Mouse (Mus musculus) heart, postnatal 0 days (tissue): ENCODE data around the gene Fbrsl1. TPM values are rescaled to one million over a fixed set of nuclear protein-coding genes. Genes with fewer than 3 reads are reported as not detected.

Source experiments
- ATAC-seq: fragments of 200-750 bp; cut with Nextera tagmentation; 2 replicates; pipeline ENCODE4 v1.8.0; 2017; ENCODE audit warnings: low read depth, moderate number of reproducible peaks, moderate library complexity; ENCODE audit not compliant: insufficient read depth
- DNase-seq: peaks from one replicate; pipeline ENCODE4 v3.0.0-alpha.2; 2016; ENCODE audit warnings: low spot score
- H3K27ac ChIP-seq: fragments of 300-500 bp; sonication (generic); 2 replicates; pipeline ENCODE4 v1.5.1; 2014; ENCODE audit warnings: low read depth, mild to moderate bottlenecking
- H3K27me3 ChIP-seq: fragments of 300-500 bp; sonication (generic); 2 replicates; pipeline ENCODE4 v1.6.1; 2014; ENCODE audit warnings: low read length, mixed read lengths; ENCODE audit not compliant: control insufficient read depth, insufficient read depth
- H3K36me3 ChIP-seq: fragments of 300-500 bp; sonication (generic); replicated peaks from 2 replicates; pipeline ENCODE4 v1.6.1; 2014; ENCODE audit warnings: low read length, mixed read lengths; ENCODE audit not compliant: control insufficient read depth, insufficient read depth
- H3K4me1 ChIP-seq: fragments of 300-500 bp; sonication (generic); 2 replicates; pipeline ENCODE4 v1.6.1; 2014; ENCODE audit warnings: antibody characterized with exemption; ENCODE audit not compliant: control insufficient read depth, insufficient read depth
- H3K4me2 ChIP-seq: fragments of 300-500 bp; sonication (generic); 2 replicates; pipeline ENCODE4 v1.6.1; 2014; ENCODE audit warnings: low read depth, mild to moderate bottlenecking, low read length, moderate library complexity
- H3K4me3 ChIP-seq: fragments of 300-500 bp; sonication (generic); 2 replicates; pipeline ENCODE4 v1.5.1; 2014; ENCODE audit warnings: low read depth, low read length
- H3K9ac ChIP-seq: fragments of 300-500 bp; sonication (generic); replicated peaks from 2 replicates; pipeline ENCODE4 v1.6.1; 2014; ENCODE audit warnings: low read depth, low read length, mixed read lengths
- H3K9me3 ChIP-seq: fragments of 300-500 bp; sonication (generic); replicated peaks from 2 replicates; pipeline ENCODE4 v1.6.1; 2016; ENCODE audit warnings: low read length; ENCODE audit not compliant: control insufficient read depth
- CTCF ChIP-seq: IDR thresholded peaks from 2 replicates; pipeline ENCODE4 v1.5.1; 2016; ENCODE audit warnings: antibody characterized with exemption, control low read depth, low read depth
- EP300 ChIP-seq: IDR thresholded peaks from 2 replicates; pipeline ENCODE4 v1.6.1; 2016; ENCODE audit warnings: antibody characterized with exemption, low read depth
- WGBS: fragments of 180-500 bp; shearing (Covaris S2); extraction: QIAGEN DNeasy Blood & Tissue Kit; methylation state at CpG from one replicate; pipeline ENCODE4 v1.1.7; 2014; 5-methylcytosine and 5-hydroxymethylcytosine counted together
- polyA plus RNA-seq: library from polyadenylated mRNA; unstranded; fragments of >200 nt; fragmentation: Nextera tagmentation; extraction: Ambion mirVana; gene quantifications from 2 replicates; pipeline ENCODE4 v1.2.1, GENCODE M21; 2015
- total RNA-seq: library from RNA; depleted of rRNA; stranded (reverse); fragments of >200 nt; gene quantifications from 2 replicates; pipeline ENCODE4 v1.2.3, GENCODE M21; 2014; ENCODE audit warnings: low replicate concordance

The Fbrsl1 gene
- total and polyA plus RNA-seq, 2 experiments from 2014 or later = 7.6 to 19.2 TPM

DNA sequence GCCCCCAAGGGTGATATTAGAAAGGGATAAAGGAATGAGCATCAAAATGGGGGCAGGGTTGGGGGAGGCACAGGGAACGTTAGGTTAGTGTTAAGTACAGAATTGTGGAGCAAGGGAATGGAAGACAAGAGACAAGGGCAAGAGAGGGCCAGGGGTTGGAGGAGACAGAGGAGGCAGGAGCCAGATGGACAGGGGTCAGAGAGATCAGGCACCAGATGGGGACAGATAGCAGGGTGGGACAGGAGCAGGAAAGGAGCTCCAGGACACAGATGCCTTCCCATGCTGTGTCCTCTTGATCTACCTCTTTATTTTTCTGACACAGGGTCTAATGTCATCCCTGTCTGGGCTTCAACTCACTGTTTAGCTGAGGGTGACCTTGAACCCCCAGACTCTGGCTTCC is 24.5 kb upstream of the Fbrsl1 start:
- 64% methylated on average over 1 of the region's 1 CpGs for WGBS
- TF ChIP-seq EP300 = no peak
- no peak for TF ChIP-seq CTCF
- Histone ChIP-seq H3K9me3 (no peaks in the 10 kb centered on the region), H3K27me3 (0 out of 2 replicates have a peak, but pooled peaks cover 6% of the 10 kb centered on the region), H3K4me1 (no peaks in the 10 kb centered on the region), H3K27ac (no peak overlapping the region), H3K4me3 (no peak overlapping the region), H3K36me3 (no peaks in the 10 kb centered on the region), H3K9ac (no peak overlapping the region), H3K4me2 (no peak overlapping the region)
- ATAC-seq (no peak), DNase-seq (no peak)

DNA sequence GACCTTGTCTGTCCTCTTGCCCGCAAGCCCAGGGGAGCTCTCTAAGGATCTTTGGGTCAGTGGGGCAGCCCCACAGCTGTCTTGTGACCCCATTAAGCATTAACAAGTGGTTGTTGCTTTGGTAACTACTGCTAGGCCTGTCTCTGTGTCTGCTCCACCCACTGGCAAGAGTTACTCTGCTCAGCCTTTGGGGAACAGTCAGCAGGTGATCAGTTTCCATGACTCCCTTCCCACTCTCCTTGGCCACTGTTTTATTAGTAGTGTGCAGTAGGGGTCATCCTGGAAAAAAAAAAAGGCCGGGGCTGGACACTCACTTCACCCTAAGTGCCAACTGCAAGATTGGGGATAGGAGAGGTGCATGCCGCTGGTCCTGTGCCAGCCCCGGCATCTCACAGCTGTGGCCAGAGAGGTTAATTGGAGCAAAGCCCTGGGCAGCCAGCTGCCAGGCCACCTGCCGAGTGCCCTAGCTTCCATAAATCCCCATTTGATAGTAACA is 23.7 kb upstream of the Fbrsl1 start:
- DNase-seq (no peak), ATAC-seq (no peak)
- Histone ChIP-seq H3K9ac (no peak overlapping the region), H3K9me3 (no peaks in the 10 kb centered on the region), H3K4me3 (no peak overlapping the region), H3K27ac (no peak overlapping the region), H3K4me1 (no peaks in the 10 kb centered on the region), H3K27me3 (0 out of 2 replicates have a peak, but pooled peaks cover 6% of the 10 kb centered on the region), H3K36me3 (no peaks in the 10 kb centered on the region), H3K4me2 (no peak overlapping the region)
- 44% methylated on average over 5 of the region's 5 CpGs for WGBS
- TF ChIP-seq EP300 (no peak), CTCF (no peak)

- H3K4me3 ChIP-seq = no peak overlapping the region
- no peak overlapping the region for H3K9ac ChIP-seq
- H3K27ac ChIP-seq = no peak overlapping the region
- TF ChIP-seq EP300 (no peak), CTCF (no peak)
- no peak overlapping the region for H3K4me2 ChIP-seq
- 0 out of 2 replicates have a peak, but pooled peaks cover 6% of the 10 kb centered on the region for H3K27me3 ChIP-seq
- DNase-seq (no peak), ATAC-seq (no peak)
- H3K36me3 ChIP-seq = no peaks in the 10 kb centered on the region
- peaks cover 4% of the 10 kb centered on the region; the same call in 1 of the 2 replicates for H3K4me1 ChIP-seq
- H3K9me3 ChIP-seq = no peaks in the 10 kb centered on the region
- WGBS = 41% methylated on average over 4 of the region's 4 CpGs
Measured at GRCm38 (mm10) chr5:110471285-110471684, 23.0 kb upstream of the Fbrsl1 start.

GRCm38 (mm10) chr5:110469227-110469925 is 21.1 kb upstream of the Fbrsl1 start:
- Histone ChIP-seq H3K9me3 (no peaks in the 10 kb centered on the region), H3K27ac (no peak overlapping the region), H3K27me3 (0 out of 2 replicates have a peak, but pooled peaks cover 5% of the 10 kb centered on the region), H3K4me1 (peaks cover 4% of the 10 kb centered on the region; the same call in 1 of the 2 replicates), H3K4me2 (no peak overlapping the region), H3K9ac (no peak overlapping the region), H3K4me3 (no peak overlapping the region), H3K36me3 (no peaks in the 10 kb centered on the region)
- no peak for TF ChIP-seq CTCF
- TF ChIP-seq EP300 = no peak
- WGBS = 78% methylated on average over 8 of the region's 8 CpGs
- no peak for ATAC-seq
- no peak for DNase-seq

GRCm38 (mm10) chr5:110468296-110468695 is 20.0 kb upstream of the Fbrsl1 start:
- Histone ChIP-seq H3K9me3 (no peaks in the 10 kb centered on the region), H3K27me3 (no peaks in the 10 kb centered on the region), H3K4me3 (no peak overlapping the region), H3K36me3 (no peaks in the 10 kb centered on the region), H3K4me2 (no peak overlapping the region), H3K9ac (no peak overlapping the region), H3K27ac (no peak overlapping the region), H3K4me1 (peaks cover 4% of the 10 kb centered on the region; the same call in 1 of the 2 replicates)
- TF ChIP-seq CTCF = no peak
- 82% methylated on average over 4 of the region's 4 CpGs for WGBS
- no peak for ATAC-seq
- DNase-seq = no peak

- no peak for ATAC-seq
- H3K36me3 ChIP-seq = no peaks in the 10 kb centered on the region
- H3K4me3 ChIP-seq = no peak overlapping the region
- no peak overlapping the region for H3K4me2 ChIP-seq
- peaks cover 4% of the 10 kb centered on the region; the same call in 1 of the 2 replicates for H3K4me1 ChIP-seq
- no peak for DNase-seq
- H3K27ac ChIP-seq = no peak overlapping the region
- H3K9me3 ChIP-seq = no peaks in the 10 kb centered on the region
- WGBS = 78% methylated on average over 6 of the region's 6 CpGs
- H3K27me3 ChIP-seq = no peaks in the 10 kb centered on the region
- no peak overlapping the region for H3K9ac ChIP-seq
- TF ChIP-seq EP300 (no peak), CTCF (no peak)
Measured at GRCm38 (mm10) chr5:110467725-110468124, 19.4 kb upstream of the Fbrsl1 start.
